Comparison of ENCODE assay signal across 40 mouse cellular contexts in the genomic region with DNA sequence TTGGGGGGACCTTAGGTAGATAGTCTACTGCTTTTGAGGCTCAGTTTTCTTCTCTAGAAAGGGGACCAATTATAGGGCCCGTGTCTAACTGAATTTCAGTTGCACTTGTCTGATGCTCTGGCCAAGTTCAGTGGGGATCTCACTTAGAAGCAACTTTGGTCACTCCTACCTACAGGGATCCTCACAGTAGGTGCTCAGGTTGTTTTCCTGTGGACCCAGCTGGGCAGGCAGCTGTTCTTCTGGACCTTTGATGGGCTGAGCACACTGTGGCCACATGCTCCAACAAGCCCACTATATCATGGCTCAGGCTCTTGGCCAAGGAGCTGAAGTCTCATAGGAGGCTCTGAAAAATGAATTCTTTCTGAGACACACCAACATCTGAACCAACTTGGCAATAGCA. TPM values are rescaled to one million over a fixed set of nuclear protein-coding genes. Genes with fewer than 3 reads are reported as not detected.
"Had no signal": no experiment of that assay in that cellular context is flagged by ENCODE, and none has a peak within 500 bp of the region (broad histone marks: within the 10 kb centered on the region; RNA-seq: fewer than 3 reads in every experiment).

No protein-coding gene starts in this region.

- H3K4me3 ChIP-seq: embryonic facial prominence, embryonic 10.5 days; embryonic facial prominence, embryonic 12.5 days; embryonic facial prominence, embryonic 13.5 days; embryonic facial prominence, embryonic 15.5 days; erythroblast, embryonic 14.5 days; forebrain, embryonic 10.5 days; forebrain, embryonic 12.5 days; forebrain, embryonic 13.5 days; forebrain, embryonic 15.5 days; gastrocnemius, adult 2 months; heart, adult 2 months had no signal

- H3K36me3 ChIP-seq: embryonic facial prominence, embryonic 10.5 days; embryonic facial prominence, embryonic 12.5 days; embryonic facial prominence, embryonic 13.5 days; embryonic facial prominence, embryonic 15.5 days; forebrain, embryonic 10.5 days; forebrain, embryonic 12.5 days; forebrain, embryonic 15.5 days had no signal

- H3K4me1 ChIP-seq: embryonic facial prominence, embryonic 10.5 days; embryonic facial prominence, embryonic 12.5 days; embryonic facial prominence, embryonic 13.5 days; embryonic facial prominence, embryonic 15.5 days; forebrain, embryonic 10.5 days; forebrain, embryonic 12.5 days; forebrain, embryonic 13.5 days; forebrain, embryonic 15.5 days had no signal

- H3K27ac ChIP-seq: embryonic facial prominence, embryonic 10.5 days; embryonic facial prominence, embryonic 12.5 days; embryonic facial prominence, embryonic 13.5 days; embryonic facial prominence, embryonic 15.5 days; forebrain, embryonic 10.5 days; forebrain, embryonic 12.5 days; forebrain, embryonic 13.5 days; forebrain, embryonic 15.5 days; gastrocnemius, adult 2 months; heart, adult 2 months had no signal

- H3K9me3 ChIP-seq: embryonic facial prominence, embryonic 10.5 days; embryonic facial prominence, embryonic 12.5 days; embryonic facial prominence, embryonic 13.5 days; embryonic facial prominence, embryonic 15.5 days; forebrain, embryonic 10.5 days; forebrain, embryonic 12.5 days; forebrain, embryonic 13.5 days; forebrain, embryonic 15.5 days had no signal

- H3K9ac ChIP-seq: embryonic facial prominence, embryonic 12.5 days; embryonic facial prominence, embryonic 13.5 days; embryonic facial prominence, embryonic 15.5 days; forebrain, embryonic 12.5 days; forebrain, embryonic 13.5 days; forebrain, embryonic 15.5 days; forebrain, postnatal 0 days had no signal

- H3K27me3 ChIP-seq: embryonic facial prominence, embryonic 12.5 days; embryonic facial prominence, embryonic 13.5 days; embryonic facial prominence, embryonic 15.5 days; forebrain, embryonic 12.5 days; forebrain, embryonic 13.5 days; forebrain, embryonic 15.5 days had no signal

- DNase-seq: cerebellum, adult 2 months; cerebellum, adult 8-10 months; cerebellum, adult 9-10 months; cerebellum, adult 9-11 months; cerebellum, postnatal 10 days; cerebellum, postnatal 14 days; cerebellum, postnatal 25 days; cerebellum, postnatal 36 days; embryo, embryonic 11 days; forebrain, postnatal 0 days; gastrocnemius, adult 2 months; gastrocnemius, postnatal 10 days; gastrocnemius, postnatal 14 days; gastrocnemius, postnatal 25 days; gastrocnemius, postnatal 36 days; heart, adult 18-20 months; heart, adult 2 months had no signal

- ATAC-seq: forebrain, embryonic 13.5 days; forebrain, embryonic 14.5 days; forebrain, embryonic 15.5 days; forebrain, embryonic 16.5 days; forebrain, postnatal 0 days had no signal

- H3K4me2 ChIP-seq: embryonic facial prominence, embryonic 12.5 days; embryonic facial prominence, embryonic 13.5 days; embryonic facial prominence, embryonic 15.5 days; forebrain, embryonic 12.5 days; forebrain, embryonic 13.5 days; forebrain, embryonic 15.5 days had no signal

RNA-seq across cellular contexts. Expression of gene Igfbp3, which starts 31.1 kb away (rescaled TPM):
- total RNA-seq: granulocyte monocyte progenitor cell, adult 5-6 weeks had no signal

RNA-seq across cellular contexts. Expression of gene Igfbp1, which starts 47.2 kb away (rescaled TPM):
- total RNA-seq: common myeloid progenitor, adult 5-6 weeks; forebrain, postnatal 0 days; gastrocnemius, adult 18-20 months; gastrocnemius, adult 2 months; gastrocnemius, adult 8-10 months; gastrocnemius, postnatal 14 days; gastrocnemius, postnatal 25 days; gastrocnemius, postnatal 36 days; granulocyte monocyte progenitor cell, adult 5-6 weeks; heart, adult 18-20 months; heart, adult 2 months; heart, adult 8-10 months had no signal
- polyA plus RNA-seq: forebrain, embryonic 12.5 days; forebrain, postnatal 0 days; heart, adult 2 months had no signal

RNA-seq across cellular contexts. Expression of gene Gm11985, which starts 56.4 kb away (rescaled TPM):
- total RNA-seq: common myeloid progenitor, adult 5-6 weeks; forebrain, postnatal 0 days; gastrocnemius, adult 18-20 months; gastrocnemius, adult 2 months; gastrocnemius, adult 8-10 months; gastrocnemius, postnatal 10 days; gastrocnemius, postnatal 14 days; gastrocnemius, postnatal 25 days; gastrocnemius, postnatal 36 days; gastrocnemius, postnatal 4 days; granulocyte monocyte progenitor cell, adult 5-6 weeks; heart, adult 18-20 months; heart, adult 2 months; heart, adult 8-10 months had no signal
- polyA plus RNA-seq: cerebellum, adult 2 months; cortical plate, adult 2 months; embryonic facial prominence, embryonic 11.5 days; embryonic facial prominence, embryonic 12.5 days; embryonic facial prominence, embryonic 13.5 days; embryonic facial prominence, embryonic 14.5 days; embryonic facial prominence, embryonic 15.5 days; erythroblast, embryonic 14.5 days; forebrain, embryonic 10.5 days; forebrain, embryonic 11.5 days; forebrain, embryonic 12.5 days; forebrain, embryonic 13.5 days; forebrain, embryonic 14.5 days; forebrain, embryonic 15.5 days; forebrain, embryonic 16.5 days; forebrain, postnatal 0 days; frontal cortex, adult 2 months; gonadal fat pad, adult 2 months; heart, adult 2 months had no signal
